22 mouse cellular contexts compared by ENCODE assay signal in genomic region chr5:149175736-149176135, GRCm38 (mm10).
"Had no signal": no experiment of that assay in that cellular context is flagged by ENCODE, and none has a peak within 500 bp of the region (broad histone marks: within the 10 kb centered on the region; RNA-seq: fewer than 3 reads in every experiment).

No protein-coding gene starts in this region.

- H3K4me3 ChIP-seq: heart, adult 2 months; heart, embryonic 12.5 days; hindbrain, embryonic 13.5 days; hindbrain, embryonic 15.5 days; kidney, embryonic 15.5 days; limb, embryonic 13.5 days; limb, embryonic 15.5 days; liver, embryonic 12.5 days had no signal

- H3K36me3 ChIP-seq: hindbrain, embryonic 13.5 days; hindbrain, embryonic 15.5 days; kidney, embryonic 15.5 days; limb, embryonic 13.5 days; limb, embryonic 15.5 days had no signal

- H3K27ac ChIP-seq: heart, adult 2 months; hindbrain, embryonic 13.5 days; hindbrain, embryonic 15.5 days; hindbrain, postnatal 0 days; kidney, embryonic 15.5 days; kidney, postnatal 0 days; limb, embryonic 13.5 days; limb, embryonic 15.5 days; liver, embryonic 12.5 days; liver, embryonic 14.5 days had no signal

- H3K4me1 ChIP-seq: heart, embryonic 12.5 days; hindbrain, embryonic 13.5 days; hindbrain, embryonic 15.5 days; limb, embryonic 15.5 days had no signal

- H3K9me3 ChIP-seq: heart, embryonic 12.5 days; hindbrain, embryonic 13.5 days; hindbrain, embryonic 15.5 days; kidney, embryonic 15.5 days; limb, embryonic 13.5 days; limb, embryonic 15.5 days; liver, embryonic 12.5 days had no signal

- DNase-seq: forebrain, postnatal 0 days; gastrocnemius, postnatal 14 days; heart, adult 2 months; heart, postnatal 10 days; kidney, adult 11 months; kidney, adult 2 months; kidney, adult 9 months; kidney, postnatal 14 days; kidney, postnatal 36 days; layer of hippocampus, adult 9-11 months; layer of hippocampus, postnatal 36 days; left cerebral cortex, postnatal 4 days had no signal

- H3K27me3 ChIP-seq: heart, embryonic 12.5 days; hindbrain, embryonic 13.5 days; hindbrain, embryonic 15.5 days; kidney, embryonic 15.5 days; limb, embryonic 13.5 days; limb, embryonic 15.5 days; liver, embryonic 12.5 days had no signal
